Mouse (Mus musculus): ENCODE data around the gene Slc34a1. TPM values are rescaled to one million over a fixed set of nuclear protein-coding genes. Genes with fewer than 3 reads are reported as not detected.
"Not testable (repeated sequence)": the region's sequence is repeated elsewhere in the genome, so short reads cannot be mapped to it uniquely, and the experiment has no call there.

Gene Slc34a1
- polyA plus RNA-seq, 1 experiment: 6.7 TPM

GRCm38 (mm10) chr13:55420018-55420932, 22.3 kb downstream of the Slc34a1 start:
- 20% methylated on average over 51 of the region's 51 CpGs for WGBS
- H3K4me1 ChIP-seq (ENCODE audit: control insufficient read depth, insufficient read depth, low read length): peaks cover 8% of the 10 kb centered on the region
- H3K4me3 ChIP-seq (replicated peaks; ENCODE audit: control insufficient read depth, low read depth, low read length): peak overlapping the region; percentile 63

GRCm38 (mm10) chr13:55420933-55421800, 23.2 kb downstream of the Slc34a1 start:
- TF ChIP-seq POLR2A (IDR thresholded peaks at IDR 0.05; ENCODE audit: borderline replicate concordance, control insufficient read depth, low read depth, low read length) (peak; percentile 5; the same call in 1 of the 2 replicates), CTCF (IDR thresholded peaks at IDR 0.05; ENCODE audit: control insufficient read depth, insufficient read depth, low read length) (peak; percentile 95)
- H3K4me3 ChIP-seq (replicated peaks; ENCODE audit: control insufficient read depth, low read depth, low read length): peak overlapping the region; percentile 63
- peak overlapping the region; percentile 88; the same call in 1 of the 2 replicates for H3K27ac ChIP-seq (ENCODE audit: control insufficient read depth, insufficient read depth, low read depth, low read length, poor library complexity)
- peaks cover 8% of the 10 kb centered on the region for H3K4me1 ChIP-seq (ENCODE audit: control insufficient read depth, insufficient read depth, low read length)
- 10% methylated on average over 35 of the region's 35 CpGs for WGBS

More at GRCm38 (mm10) chr13:55420018-55420932, 22.3 kb downstream of the Slc34a1 start:
- H3K27ac ChIP-seq (ENCODE audit: control insufficient read depth, insufficient read depth, low read depth, low read length, poor library complexity): peak overlapping the region; percentile 88
- TF ChIP-seq CTCF (IDR thresholded peaks at IDR 0.05; ENCODE audit: control insufficient read depth, insufficient read depth, low read length): peak; percentile 30; the same call in 1 of the 2 replicates
- TF ChIP-seq POLR2A (IDR thresholded peaks at IDR 0.05; ENCODE audit: borderline replicate concordance, control insufficient read depth, low read depth, low read length): peak; percentile 15; the same call in 1 of the 2 replicates

- no peak for TF ChIP-seq CTCF (IDR thresholded peaks at IDR 0.05; ENCODE audit: control insufficient read depth, insufficient read depth, low read length)
- TF ChIP-seq POLR2A (IDR thresholded peaks at IDR 0.05; ENCODE audit: borderline replicate concordance, control insufficient read depth, low read depth, low read length): no peak
- H3K4me3 ChIP-seq (replicated peaks; ENCODE audit: control insufficient read depth, low read depth, low read length): no peak within 1 kb of the TSS
- peaks cover 5% of the 10 kb centered on the region; the same call in 1 of the 2 replicates for H3K4me1 ChIP-seq (ENCODE audit: control insufficient read depth, insufficient read depth, low read length)
- peak within 1 kb of the TSS; percentile 37; the same call in 1 of the 2 replicates for H3K27ac ChIP-seq (ENCODE audit: control insufficient read depth, insufficient read depth, low read depth, low read length, poor library complexity)
- WGBS: 90% methylated on average over 10 of the region's 10 CpGs
These were observed 28.6 kb downstream of the Slc34a1 start, which contains the start of gene F12 for GRCm38 (mm10) chr13:55426613-55427012. Gene F12 (minus strand): TSS chr13:55426793.

- 20% methylated on average over 12 of the region's 12 CpGs for WGBS
- no peak for TF ChIP-seq POLR2A (IDR thresholded peaks at IDR 0.05; ENCODE audit: borderline replicate concordance, control insufficient read depth, low read depth, low read length)
- TF ChIP-seq CTCF (IDR thresholded peaks at IDR 0.05; ENCODE audit: control insufficient read depth, insufficient read depth, low read length): no peak
- peak overlapping the region; percentile 24 for H3K4me3 ChIP-seq (replicated peaks; ENCODE audit: control insufficient read depth, low read depth, low read length)
- H3K4me1 ChIP-seq (ENCODE audit: control insufficient read depth, insufficient read depth, low read length): peaks cover 9% of the 10 kb centered on the region; the same call in 1 of the 2 replicates
- peak overlapping the region; percentile 73 for H3K27ac ChIP-seq (ENCODE audit: control insufficient read depth, insufficient read depth, low read depth, low read length, poor library complexity)
These were observed 31.4 kb downstream of the Slc34a1 start for GRCm38 (mm10) chr13:55429226-55429888.

GRCm38 (mm10) chr13:55430566-55430965, 32.6 kb downstream of the Slc34a1 start:
- WGBS: 76% methylated on average over 2 of the region's 2 CpGs

GRCm38 (mm10) chr13:55431889-55432685, 34.1 kb downstream of the Slc34a1 start:
- 8% methylated on average over 10 of the region's 10 CpGs for WGBS
- Histone ChIP-seq H3K27ac (ENCODE audit: control insufficient read depth, insufficient read depth, low read depth, low read length, poor library complexity) (peak overlapping the region; percentile 63), H3K4me1 (ENCODE audit: control insufficient read depth, insufficient read depth, low read length) (peaks cover 9% of the 10 kb centered on the region; the same call in 1 of the 2 replicates), H3K4me3 (replicated peaks; ENCODE audit: control insufficient read depth, low read depth, low read length) (no peak overlapping the region)
- TF ChIP-seq POLR2A (IDR thresholded peaks at IDR 0.05; ENCODE audit: borderline replicate concordance, control insufficient read depth, low read depth, low read length) (no peak), CTCF (IDR thresholded peaks at IDR 0.05; ENCODE audit: control insufficient read depth, insufficient read depth, low read length) (no peak)

More at GRCm38 (mm10) chr13:55430566-55430965, 32.6 kb downstream of the Slc34a1 start:
- H3K4me1 ChIP-seq (ENCODE audit: control insufficient read depth, insufficient read depth, low read length): peaks cover 9% of the 10 kb centered on the region; the same call in 1 of the 2 replicates
- no peak overlapping the region for H3K27ac ChIP-seq (ENCODE audit: control insufficient read depth, insufficient read depth, low read depth, low read length, poor library complexity)
- H3K4me3 ChIP-seq (replicated peaks; ENCODE audit: control insufficient read depth, low read depth, low read length): no peak overlapping the region
- TF ChIP-seq POLR2A (IDR thresholded peaks at IDR 0.05; ENCODE audit: borderline replicate concordance, control insufficient read depth, low read depth, low read length) (no peak), CTCF (IDR thresholded peaks at IDR 0.05; ENCODE audit: control insufficient read depth, insufficient read depth, low read length) (no peak)

- 39% methylated on average over 15 of the region's 15 CpGs for WGBS
- not testable (repeated sequence) for H3K4me3 ChIP-seq (replicated peaks; ENCODE audit: control insufficient read depth, low read depth, low read length); H3K4me1 ChIP-seq (ENCODE audit: control insufficient read depth, insufficient read depth, low read length); H3K27ac ChIP-seq (ENCODE audit: control insufficient read depth, insufficient read depth, low read depth, low read length, poor library complexity)
These were observed 39.2 kb downstream of the Slc34a1 start for GRCm38 (mm10) chr13:55437111-55437629.

Data from bone marrow, adult 2 months (tissue).